Mouse (Mus musculus): ENCODE data around the gene Eml2.

Gene Eml2

DNA sequence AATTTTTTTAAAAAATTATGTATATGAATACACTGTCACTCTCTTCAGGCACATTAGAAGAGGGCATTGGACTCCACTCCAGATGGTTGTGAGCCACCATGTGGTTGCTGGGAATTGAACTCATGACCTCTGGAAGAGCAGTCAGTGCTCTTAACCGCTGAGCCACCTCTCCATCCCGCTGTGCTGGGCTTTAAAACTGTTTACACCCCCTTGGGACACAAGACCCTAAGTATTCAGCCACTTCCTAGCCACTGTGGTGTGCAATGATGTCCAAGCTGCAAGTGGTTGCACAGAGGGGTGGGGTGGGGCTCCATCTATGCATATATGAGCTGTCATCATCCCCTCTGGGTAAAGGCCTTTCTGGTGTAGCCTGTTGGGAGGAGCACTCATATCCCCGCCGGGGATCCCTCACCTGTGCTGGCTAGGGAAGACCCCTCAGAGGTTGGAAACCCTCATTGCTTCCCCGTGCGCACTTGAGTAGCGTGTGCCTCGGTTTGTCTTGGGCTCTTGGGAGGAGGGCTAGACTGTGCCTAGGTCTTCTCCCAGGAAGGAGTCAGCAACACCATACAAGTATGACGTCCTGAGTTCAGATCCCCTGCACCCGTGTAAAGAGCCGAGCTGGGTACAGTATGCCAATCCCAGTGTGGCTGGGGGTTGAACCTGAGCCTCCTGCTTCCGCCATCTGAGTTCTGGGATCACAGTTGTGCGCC lies 32.1 kb downstream of the Eml2 start:
- no peak for DNase-seq

DNA sequence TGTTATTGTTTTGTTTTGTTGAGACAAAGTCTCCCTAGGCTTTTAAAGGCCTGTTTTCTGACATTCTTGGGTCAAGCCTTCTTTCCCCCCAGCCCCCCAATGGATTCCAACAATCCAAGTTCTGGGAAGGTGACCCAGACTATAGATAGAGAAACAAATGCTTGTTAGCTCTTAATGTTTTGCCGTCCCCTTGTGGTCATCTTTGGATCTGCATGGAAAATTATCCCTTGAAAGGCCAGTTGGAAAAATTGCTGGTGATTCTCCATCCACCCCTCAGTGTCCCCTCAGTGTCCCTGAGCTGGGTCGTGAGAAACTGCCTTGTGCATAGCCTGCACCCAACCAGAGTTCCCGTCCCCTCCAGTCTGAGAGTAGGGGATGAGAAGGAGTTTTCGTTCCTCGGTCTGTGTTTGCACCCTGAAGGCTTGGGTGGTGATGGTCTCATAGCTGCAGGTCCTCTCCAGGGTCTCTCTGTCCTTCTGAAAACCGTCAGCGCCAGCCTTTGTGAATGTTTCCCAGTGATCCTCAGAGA lies 32.8 kb downstream of the Eml2 start:
- DNase-seq = peak; percentile 66 to 71

DNA sequence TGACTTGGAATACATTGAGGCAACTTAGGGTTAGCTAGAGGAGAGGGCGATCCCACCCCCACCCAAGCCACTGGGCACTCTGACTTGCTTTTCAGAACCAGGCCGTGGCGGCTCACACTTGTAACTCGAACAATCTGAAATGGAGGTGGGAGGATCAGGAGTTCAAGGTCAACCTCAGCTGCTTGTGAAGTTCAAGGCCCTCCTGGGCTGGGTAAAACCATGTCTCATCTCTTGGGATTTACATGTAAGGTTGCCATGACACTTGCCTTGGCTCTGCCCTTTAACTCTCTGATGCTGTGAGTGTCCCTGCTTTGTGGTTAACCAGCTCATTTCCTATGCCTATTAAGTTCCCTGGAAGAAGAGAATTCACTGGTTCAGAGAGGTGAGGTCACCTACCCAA lies 33.3 kb downstream of the Eml2 start:
- DNase-seq = no peak

DNA sequence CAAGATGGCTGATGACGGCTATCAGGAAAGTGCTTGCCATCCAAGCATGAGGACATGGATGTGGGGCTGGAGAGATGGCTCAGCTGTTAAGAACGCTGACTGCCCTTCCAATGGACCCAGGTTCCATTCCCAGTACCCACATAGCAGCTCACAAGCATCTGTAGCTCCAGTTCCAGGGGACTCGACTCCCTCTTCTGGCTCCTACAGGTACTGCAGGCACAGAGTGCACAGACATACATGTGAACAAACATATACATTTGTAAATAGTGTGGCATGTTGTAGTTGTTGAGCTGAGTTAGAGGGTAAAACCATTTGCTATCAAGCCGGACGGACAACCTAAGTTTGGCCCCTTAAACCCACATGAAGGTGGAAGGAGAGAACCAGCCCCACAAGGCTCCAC lies 33.8 kb downstream of the Eml2 start:
- DNase-seq = no peak

DNA sequence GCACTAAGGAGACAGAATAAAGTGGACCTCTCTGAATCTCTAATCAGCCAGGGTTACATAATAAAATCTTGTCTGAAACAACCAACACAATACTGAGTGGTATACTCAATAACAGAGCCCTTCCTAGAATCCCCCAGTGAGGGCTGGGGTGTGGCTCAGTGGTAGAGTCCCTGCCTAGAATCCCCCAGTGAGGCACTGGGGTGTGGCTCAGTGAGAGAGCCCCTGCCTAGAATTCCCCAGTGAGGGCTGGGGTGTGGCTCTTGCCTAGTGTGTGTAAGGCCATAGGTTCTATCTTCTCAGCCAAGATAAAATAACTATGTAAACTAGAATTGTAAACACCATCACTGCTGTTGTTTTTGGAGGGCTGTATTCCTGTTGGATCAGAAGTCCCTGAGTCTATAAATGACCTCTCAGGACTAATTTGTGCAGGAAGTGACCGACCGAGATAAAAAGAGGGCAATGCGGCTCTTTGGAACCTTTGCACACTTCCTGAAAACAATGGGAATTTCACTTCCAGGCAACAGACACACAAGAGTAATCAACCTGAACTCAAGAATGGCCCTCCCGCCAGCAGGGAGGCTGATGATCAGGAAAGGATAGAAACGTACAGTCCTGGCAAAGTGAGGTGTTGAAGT lies 34.9 kb downstream of the Eml2 start:
- DNase-seq = no peak

DNA sequence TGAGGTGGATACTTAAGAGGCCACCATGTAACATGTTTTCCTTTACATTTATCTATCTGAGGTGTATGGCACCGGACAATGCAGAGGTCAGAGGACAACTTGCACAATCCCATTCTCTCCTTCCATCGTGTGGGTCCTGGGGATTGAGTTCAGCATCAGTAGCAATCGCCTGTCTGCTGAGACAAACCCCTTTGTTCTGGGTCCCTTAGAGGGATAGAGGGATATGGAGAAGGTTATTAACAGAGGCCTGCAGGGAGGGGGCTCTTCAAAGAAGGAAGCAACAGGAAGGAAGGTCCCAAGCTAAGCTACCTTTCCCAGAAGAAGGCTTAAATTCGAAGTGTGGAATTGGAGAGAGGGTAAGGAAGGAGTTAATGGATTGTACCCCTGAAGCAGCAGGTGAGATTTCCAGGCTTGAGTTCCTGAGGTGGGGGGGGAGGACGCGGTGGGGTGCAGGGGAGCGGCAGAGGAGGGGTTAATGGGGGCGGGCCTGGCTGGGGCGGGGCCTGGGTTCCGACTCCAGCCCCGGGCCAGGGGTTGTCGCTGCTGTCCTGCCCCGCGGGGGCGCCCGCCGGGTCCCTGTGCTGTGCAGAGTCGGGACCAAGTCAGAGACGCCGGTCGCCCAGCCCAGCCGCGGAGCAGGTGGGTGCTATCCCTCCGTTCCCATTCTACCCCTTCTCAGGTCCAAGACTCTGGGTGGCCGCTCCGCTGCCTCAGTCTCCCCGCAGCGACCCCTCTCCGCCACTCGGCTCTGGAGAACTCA lies 36.0 kb downstream of the Eml2 start, which contains the start of gene Gpr4:
TSS of gene Gpr4 (plus strand) at position 543 of the 760 bp plus-strand sequence.
- no peak for DNase-seq

DNA sequence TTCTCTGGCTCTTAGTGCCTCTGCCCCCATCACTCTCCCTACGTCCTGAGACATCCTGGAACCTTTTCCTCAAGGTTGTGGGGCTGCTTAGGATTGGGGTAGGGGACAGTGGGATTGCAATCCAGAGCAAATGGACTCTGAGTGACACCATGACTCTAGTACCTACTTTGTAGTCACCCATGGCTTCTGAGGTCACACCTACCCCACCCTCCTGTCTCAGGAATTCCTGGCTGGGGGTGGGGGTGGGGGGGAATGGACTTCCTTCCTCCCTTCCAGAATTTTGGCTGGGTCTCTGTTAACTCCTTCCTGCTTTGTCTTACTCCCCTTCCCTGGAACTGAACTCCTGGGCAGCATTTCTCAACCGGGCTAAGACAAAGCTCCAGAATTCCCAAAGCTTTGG lies 37.2 kb downstream of the Eml2 start:
- no peak for DNase-seq

DNA sequence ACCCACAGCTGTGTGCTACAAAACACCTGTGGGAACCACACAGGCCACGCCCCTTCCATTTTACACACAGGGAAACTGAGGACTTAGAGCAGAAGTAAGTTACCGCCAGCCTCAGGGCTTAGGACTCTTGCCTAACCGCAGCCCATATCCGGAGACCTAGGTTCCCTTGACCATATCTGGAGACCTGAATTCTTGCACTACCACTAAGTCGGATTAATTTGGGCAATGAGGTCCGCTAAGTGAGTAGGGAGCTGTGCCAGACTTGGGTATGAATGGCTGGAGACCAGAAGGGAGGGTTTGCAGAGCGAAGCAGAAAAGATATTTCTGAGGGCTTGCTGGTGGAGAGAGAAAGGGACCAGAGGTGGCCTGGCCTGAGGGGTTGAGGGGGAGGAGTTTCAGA lies 38.1 kb downstream of the Eml2 start:
- no peak for DNase-seq

DNA sequence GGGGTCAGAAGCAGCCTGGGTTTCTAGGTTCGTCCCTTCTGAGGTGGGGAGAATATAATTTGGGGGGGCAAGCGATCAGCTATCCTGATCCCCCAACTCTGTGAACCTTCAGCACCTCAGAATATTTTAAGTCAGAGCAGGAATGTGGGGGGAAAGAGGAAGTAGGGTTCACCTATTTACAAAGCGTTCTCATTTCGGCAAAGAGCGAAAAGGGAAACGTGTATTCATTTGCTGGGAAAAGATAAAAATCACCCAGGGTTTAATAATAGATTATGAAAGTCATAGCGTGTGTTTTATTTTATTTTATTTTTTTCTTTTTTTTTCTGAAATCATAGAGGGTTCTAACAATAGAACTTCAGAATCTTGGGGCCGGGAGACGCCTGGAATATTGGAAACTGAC lies 38.7 kb downstream of the Eml2 start:
- no peak for DNase-seq

DNA sequence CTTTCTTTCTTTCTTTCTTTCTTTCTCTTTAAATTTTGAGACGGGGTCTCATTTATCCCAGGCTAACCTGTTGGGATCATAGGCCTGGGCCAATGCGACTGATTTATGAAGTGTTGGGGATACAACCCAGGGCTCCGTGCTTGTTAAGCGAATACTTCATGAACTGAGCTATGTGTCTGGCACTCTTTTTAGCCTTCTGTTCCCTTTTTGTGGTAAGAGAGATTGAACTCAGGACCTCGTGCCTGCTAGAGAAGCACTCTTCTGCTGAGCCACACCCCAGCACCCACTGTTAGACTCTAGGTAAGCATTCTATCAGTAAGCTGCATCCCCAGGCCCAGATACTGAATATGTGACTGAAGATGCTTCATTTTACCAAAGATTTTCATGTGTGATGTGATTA lies 41.3 kb downstream of the Eml2 start:
- DNase-seq = no peak

DNA sequence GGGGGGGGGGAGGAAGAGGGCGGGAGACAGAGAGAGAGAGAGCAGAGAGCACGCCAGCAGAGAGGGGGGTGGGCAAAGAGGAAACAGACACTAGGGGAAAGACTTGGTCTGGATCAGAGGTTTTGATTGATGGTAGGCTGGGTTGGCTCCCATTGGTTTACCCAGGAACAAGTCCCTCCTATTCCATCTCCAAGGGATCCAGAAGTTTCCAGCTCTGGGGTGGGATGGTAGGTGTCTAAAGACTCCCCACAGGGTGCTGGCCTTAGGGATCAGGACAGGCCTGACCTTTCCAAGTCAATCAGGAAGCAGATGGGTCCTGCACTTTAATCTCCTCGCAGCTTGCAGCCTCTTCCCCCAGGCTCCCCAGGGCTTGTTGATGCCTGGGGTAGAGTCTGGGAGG lies 41.7 kb downstream of the Eml2 start:
- DNase-seq = no peak

DNA sequence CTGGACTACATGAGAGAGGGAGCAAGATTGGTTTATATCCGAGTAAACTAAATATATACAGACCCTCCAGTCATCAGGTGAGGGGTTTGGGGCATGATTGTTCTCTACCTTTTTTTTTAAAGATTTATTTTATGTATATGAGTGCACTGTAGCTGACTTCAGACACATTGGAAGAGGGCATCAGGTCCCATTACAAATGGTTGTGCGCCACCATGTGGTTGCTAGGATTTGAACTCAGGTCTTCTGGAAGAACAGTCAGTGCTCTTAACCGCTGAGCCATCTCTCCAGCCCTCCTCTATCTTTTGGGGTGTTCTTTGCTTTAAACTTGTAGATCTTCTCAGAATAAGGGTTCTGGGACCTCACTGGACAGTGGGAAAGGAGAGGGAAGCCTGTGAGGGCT lies 43.8 kb downstream of the Eml2 start:
- DNase-seq = no peak

DNA sequence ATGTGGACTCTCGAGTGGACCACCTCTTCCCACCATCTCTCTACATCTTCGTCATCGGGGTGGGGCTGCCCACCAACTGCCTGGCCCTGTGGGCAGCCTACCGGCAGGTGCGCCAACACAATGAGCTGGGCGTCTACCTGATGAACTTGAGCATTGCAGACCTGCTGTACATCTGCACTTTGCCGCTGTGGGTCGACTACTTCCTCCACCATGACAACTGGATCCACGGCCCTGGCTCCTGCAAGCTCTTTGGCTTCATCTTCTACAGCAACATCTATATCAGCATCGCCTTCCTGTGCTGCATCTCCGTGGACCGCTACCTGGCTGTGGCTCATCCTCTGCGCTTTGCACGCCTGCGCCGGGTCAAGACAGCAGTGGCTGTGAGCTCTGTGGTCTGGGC lies 46.0 kb downstream of the Eml2 start:
- DNase-seq = no peak

DNA sequence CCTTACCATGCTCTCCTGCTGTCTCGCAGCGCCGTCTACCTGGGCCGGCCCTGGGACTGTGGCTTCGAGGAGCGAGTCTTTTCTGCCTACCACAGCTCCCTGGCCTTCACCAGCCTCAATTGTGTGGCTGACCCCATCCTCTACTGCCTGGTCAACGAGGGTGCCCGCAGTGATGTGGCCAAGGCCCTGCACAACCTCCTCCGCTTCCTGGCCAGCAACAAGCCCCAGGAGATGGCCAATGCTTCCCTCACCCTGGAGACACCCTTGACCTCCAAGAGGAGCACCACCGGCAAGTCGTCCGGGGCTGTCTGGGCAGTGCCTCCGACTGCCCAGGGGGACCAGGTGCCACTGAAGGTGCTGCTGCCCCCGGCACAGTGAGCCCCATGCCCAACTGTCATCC lies 46.7 kb downstream of the Eml2 start:
- no peak for DNase-seq

DNA sequence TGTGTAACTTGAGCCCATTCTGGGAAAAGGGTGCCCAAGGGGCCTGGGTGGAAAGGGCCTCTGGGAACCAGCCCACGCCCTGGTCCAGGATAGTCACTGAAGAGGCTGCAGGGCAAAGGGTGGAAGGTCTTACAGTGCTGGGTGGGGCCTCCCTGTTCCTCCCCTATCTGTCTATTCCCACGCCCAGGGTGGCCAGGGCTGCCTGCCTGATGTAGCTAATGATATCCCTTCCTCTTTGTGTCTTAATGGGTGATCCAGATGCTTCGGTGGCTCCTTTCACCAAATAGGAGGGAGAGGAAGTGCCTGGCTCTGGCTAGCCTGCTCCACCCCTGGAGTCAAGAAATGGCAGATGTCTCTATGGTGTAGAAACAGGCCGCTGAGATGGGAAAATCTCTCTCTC lies 48.7 kb downstream of the Eml2 start:
- DNase-seq = no peak

DNA sequence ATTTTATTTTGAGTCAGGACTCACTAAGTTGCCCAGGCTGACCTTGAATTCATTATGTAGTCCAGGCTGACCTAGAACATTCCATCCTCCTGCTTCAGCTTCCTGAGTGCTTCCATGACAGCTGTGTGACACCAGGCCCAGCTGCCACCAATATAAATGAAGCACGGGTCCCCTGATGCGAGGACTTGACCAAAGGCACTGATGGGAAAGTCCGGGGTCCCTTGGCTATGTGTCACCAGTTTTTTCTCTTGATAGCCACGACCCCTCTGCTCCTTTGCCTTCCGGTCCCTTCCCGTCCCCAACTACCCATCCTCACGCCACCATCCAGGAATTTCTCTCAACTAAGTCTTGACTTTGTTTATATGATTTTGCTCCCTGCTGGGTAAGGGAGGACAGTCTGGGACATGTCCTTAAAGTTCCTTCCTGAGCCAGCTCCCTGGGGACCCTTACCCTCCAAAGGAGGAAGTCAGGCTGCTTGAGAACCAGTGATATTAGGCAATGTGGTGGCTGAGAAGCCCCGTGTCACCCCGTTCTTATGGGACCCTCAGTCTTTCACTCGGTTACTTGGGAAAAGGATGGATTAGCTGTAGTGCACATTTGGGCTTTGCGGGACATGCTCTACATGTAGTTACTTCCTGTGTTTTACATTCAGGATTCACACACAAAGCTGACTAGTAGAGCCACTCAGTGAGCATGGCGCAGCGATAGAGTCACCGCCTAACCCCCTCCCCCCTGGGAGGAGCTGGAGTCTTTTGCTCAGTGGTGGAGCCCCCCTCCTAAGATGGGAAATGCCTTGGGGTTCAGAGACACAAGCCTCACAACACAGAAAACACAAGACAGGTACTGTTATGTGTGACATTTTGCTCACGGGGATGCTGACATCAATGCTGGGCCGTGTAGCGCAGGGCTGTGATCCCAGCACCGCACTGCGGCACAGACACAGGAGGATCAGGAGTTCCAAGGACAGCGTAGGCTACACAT lies 50.9 kb downstream of the Eml2 start:
- DNase-seq = peak; percentile 33 to 52

DNA sequence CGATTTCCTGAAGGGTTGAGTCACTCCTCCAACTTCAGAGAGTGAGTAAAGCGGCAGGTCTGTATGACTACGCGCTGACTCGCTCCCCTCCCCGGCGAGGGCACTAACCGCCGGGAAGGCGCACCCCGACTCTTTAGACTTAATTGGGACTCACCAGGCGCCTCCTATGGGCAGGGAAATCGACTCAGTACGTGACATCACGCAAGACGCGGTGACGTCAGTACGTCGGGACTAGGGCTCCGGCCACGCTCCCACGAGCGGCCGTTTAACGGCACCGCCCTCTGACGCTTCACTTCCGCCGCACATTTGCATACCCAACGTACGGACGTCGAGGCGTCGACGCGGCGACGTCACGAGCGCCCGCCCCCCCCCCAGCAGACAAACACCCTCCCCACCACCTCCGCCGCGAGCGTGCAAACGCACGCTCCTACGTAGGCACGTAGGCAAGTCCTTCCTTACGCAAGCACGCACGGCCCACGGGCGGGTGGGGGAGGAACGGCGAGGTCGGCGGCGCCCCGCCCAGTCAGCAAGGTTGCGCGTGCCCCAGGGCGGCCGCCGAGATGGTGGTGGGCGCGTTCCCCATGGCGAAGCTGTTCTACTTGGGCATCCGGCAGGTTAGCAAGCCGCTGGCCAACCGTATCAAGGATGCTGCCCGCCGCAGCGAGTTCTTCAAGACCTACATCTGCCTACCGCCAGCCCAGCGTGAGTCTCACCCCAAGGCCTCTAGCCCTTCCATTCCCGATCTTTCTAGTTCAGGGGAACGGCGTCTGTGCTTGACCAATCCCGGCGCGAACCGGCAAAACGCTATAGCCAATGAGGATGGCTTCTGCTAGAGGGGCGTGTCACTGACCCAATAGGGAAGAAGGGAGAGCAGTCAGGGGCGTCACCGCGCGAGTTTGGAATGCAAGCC lies 51.9 kb downstream of the Eml2 start, which contains the start of gene Opa3:
TSS of gene Opa3 (plus strand) at position 452 of the 910 bp plus-strand sequence.
- DNase-seq = peak; percentile 99 to 100

DNA sequence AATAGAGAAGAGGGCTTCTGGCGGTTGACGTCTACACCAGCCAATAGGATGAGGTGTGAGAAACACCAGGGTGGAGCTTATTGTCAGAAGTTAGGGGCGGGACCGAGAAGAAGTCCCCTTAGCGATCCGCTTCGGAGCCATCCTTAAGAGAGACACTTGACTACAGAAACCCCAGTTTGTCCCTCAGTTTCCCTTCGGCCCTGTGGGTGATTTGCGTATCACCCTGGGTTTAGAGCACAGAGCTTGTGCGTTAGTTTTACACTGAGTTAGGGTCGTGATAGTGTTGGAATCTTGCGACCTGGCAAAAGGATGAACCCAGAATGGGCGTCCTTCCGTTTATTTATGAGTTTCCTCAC lies 52.5 kb downstream of the Eml2 start:
- no peak for DNase-seq

DNA sequence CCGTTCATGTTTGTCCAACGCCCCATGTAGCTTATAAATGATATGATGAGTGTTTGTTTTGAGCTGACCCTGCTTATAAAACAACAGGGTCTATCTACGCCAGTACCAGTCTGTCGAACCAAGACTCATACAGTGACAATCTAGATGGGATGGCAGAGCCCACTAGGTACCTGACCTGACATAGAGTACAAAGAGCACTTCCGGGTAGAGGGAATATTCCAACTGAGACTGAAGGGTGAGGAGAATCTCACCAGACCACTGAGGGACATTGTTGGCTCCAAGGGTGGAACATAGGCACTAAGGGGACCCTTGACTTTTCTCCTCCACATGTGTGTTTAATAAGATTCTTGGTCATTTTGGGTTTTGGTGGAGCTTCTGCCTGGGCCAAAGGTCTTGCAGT lies 53.2 kb downstream of the Eml2 start:
- no peak for DNase-seq

DNA sequence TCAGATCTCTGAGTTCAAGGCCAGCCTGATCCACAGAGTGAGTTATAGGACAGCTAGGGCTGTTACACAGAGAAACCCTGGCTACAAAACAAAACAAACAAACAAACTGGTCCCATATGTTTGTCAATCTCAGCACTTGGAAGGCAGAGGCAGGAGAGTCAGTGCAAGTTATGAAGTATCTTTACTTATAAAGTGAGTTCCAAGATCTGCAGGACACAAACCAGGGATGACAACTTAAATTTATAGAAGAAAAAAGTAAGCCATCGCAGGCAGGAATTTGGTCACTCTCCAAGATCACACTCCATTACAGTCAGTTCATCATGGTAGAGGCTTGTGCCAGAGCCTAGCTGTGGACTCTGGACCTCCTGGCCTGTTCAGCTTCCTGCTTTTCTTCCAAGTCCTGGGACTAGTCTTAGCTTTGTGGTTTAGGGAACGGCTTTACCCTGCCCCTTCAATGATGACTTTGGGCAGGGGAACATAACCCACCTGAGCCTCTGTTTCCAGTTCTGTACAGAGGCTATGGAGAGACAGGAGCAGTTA lies 53.9 kb downstream of the Eml2 start:
- DNase-seq = no peak

DNA sequence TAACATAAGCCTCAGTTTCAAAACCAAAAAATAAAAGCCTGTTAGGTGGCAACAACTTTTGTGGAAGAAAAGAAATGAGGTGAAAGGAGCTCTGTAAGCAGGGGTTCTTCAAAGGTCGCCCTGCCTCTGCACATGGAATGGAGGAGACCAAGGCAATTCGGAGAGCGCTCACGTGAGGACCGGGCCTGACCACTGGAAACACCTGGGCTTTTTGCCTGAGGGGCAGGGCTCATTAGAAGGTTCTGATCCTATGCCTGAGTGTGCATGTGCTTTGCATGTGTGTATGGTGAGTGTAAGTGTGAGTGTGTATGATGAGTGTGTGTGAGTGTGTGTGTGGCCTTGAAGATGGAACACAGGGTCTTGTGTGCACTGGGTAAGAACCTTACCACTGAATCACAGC lies 54.7 kb downstream of the Eml2 start:
- DNase-seq = no peak
